Comparison of ENCODE assay signal across 8 mouse cellular contexts in the genomic region with DNA sequence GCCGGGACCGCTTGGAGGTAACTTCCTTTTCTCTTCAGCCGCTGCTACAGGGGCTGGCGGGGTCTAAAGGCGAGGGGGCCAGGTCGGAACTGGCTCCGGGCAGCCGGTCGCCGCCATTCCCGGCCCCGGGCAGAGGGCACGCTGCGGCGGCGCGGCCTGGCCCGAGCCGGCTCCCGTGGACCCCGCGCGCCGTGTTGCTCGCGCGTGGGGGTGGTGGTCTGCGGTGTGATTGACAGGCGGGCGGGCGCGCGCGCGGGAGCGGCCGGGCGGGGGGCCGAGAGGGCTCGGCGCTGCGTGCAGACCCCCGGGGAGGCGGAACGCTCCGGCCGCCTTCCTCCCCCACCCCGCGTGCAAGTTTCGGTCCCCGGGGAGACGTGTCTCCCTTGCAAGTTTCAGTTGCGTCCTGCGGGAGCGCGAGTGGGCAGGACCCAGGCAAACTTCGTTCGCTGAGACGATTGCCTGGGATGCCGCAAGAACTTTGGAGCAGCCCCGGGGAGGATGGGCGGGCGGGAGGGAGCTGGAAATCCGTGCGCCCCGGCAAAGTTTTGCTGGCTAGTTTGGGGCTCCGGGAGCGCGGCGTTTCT. TPM values are rescaled to one million over a fixed set of nuclear protein-coding genes. Genes with fewer than 3 reads are reported as not detected.
A peak's percentile ranks its signal among the peaks of the same experiment; 100 is the strongest.
DNase-seq lines count a peak whose midpoint lies in the region; ATAC-seq and TF ChIP-seq lines count a peak whose summit lies in the region.

No protein-coding gene starts in this region.

- no peaks in the 10 kb centered on the region for H3K9me3 ChIP-seq in ES-E14 (ENCODE audit: control insufficient read depth, insufficient read depth, low read depth, low read length)
- H3K9me3 ChIP-seq in forebrain, embryonic 12.5 days = no peaks in the 10 kb centered on the region
- no peaks in the 10 kb centered on the region for H3K9me3 ChIP-seq in lung, embryonic 16.5 days (ENCODE audit: control insufficient read depth, low read length)

- DNase-seq in ES-E14 (ENCODE audit: low read depth, low spot score) = no peak
- DNase-seq in heart, postnatal 14 days = peak; percentile 71 to 73
- peak; percentile 14 to 17 for DNase-seq in layer of hippocampus, adult 8-10 months (ENCODE audit: low spot score in 2 of 2)
- peak; percentile 50 for DNase-seq in ovary, adult 18-20 months (ENCODE audit: low spot score)
- DNase-seq in thymus, adult 18-20 months = peak; percentile 31 to 45

- H3K4me1 ChIP-seq in ES-E14 (ENCODE audit: control insufficient read depth in 2 of 2, insufficient read depth in 2 of 2, low read length in 2 of 2, poor library complexity in 1 of 2) = peaks cover 8 to 10% of the 10 kb centered on the region in 2 experiments
- H3K4me1 ChIP-seq in brown adipose tissue, adult 24 weeks (ENCODE audit: control insufficient read depth, insufficient read depth, insufficient read length, low read length) = no peaks in the 10 kb centered on the region
- H3K4me1 ChIP-seq in forebrain, embryonic 12.5 days = peaks cover 28% of the 10 kb centered on the region
- H3K4me1 ChIP-seq in lung, embryonic 16.5 days (replicated peaks; ENCODE audit: control insufficient read depth, insufficient read depth, low read length) = peaks cover 4% of the 10 kb centered on the region

- no peaks in the 10 kb centered on the region for H3K36me3 ChIP-seq in ES-E14 (ENCODE audit: control insufficient read depth, insufficient read depth, low read length, poor library complexity, severe bottlenecking)
- H3K36me3 ChIP-seq in forebrain, embryonic 12.5 days (replicated peaks) = no peaks in the 10 kb centered on the region
- H3K36me3 ChIP-seq in lung, embryonic 16.5 days (ENCODE audit: control insufficient read depth, insufficient read depth, low read length) = no peaks in the 10 kb centered on the region

- peak overlapping the region; percentile 87 to 97 for H3K4me3 ChIP-seq in ES-E14 (ENCODE audit: insufficient read depth in 1 of 2, low read depth in 1 of 2, low read length in 2 of 2, poor library complexity in 1 of 2, severe bottlenecking in 1 of 2)
- H3K4me3 ChIP-seq in brown adipose tissue, adult 24 weeks (ENCODE audit: insufficient read depth, low read depth, low read length) = peak overlapping the region; percentile 89
- peak overlapping the region; percentile 96 for H3K4me3 ChIP-seq in forebrain, embryonic 12.5 days (replicated peaks)
- peak overlapping the region; percentile 96 for H3K4me3 ChIP-seq in lung, embryonic 16.5 days (ENCODE audit: low read length)

- peak overlapping the region; percentile 62 for H3K4me2 ChIP-seq in forebrain, embryonic 12.5 days
- H3K4me2 ChIP-seq in lung, embryonic 16.5 days (ENCODE audit: low read depth, low read length) = peak overlapping the region; percentile 83

- H3K9ac ChIP-seq in ES-E14 (ENCODE audit: insufficient read depth, low read depth, low read length, poor library complexity, severe bottlenecking) = peak overlapping the region; percentile 95
- peak overlapping the region; percentile 94 for H3K9ac ChIP-seq in forebrain, embryonic 12.5 days
- peak overlapping the region; percentile 98 for H3K9ac ChIP-seq in lung, embryonic 16.5 days (ENCODE audit: low read length)

- intact Hi-C loops in heart, postnatal 14 days (cut with DNase I) = loop anchor here (2.0 to 5.0 kb wide), 4 partner anchors 66 to 110 kb away; a partner anchor contains a TSS

- ATAC-seq in forebrain, embryonic 12.5 days (ENCODE audit: low FRiP score) = peak; percentile 81
- peak; percentile 70 for ATAC-seq in lung, embryonic 16.5 days (ENCODE audit: low read depth)

- no peaks in the 10 kb centered on the region for H3K27me3 ChIP-seq in forebrain, embryonic 12.5 days
- H3K27me3 ChIP-seq in lung, embryonic 16.5 days (ENCODE audit: control insufficient read depth, insufficient read depth, low read depth, low read length) = no peaks in the 10 kb centered on the region

- in situ Hi-C loops in ES-E14 (cut with MboI; ENCODE audit: low sequenced_read_pairs in 2 of 2, unreplicated experiment in 2 of 2) = no loop called here

- peak overlapping the region; percentile 83 for H3K27ac ChIP-seq in ES-E14 (ENCODE audit: insufficient read depth, low read depth, low read length, poor library complexity, severe bottlenecking)
- 0 out of 2 replicates have a peak overlapping the region, but pooled peaks have one; percentile 15 for H3K27ac ChIP-seq in brown adipose tissue, adult 24 weeks (replicated peaks; ENCODE audit: low read depth, low read length)
- H3K27ac ChIP-seq in forebrain, embryonic 12.5 days = peak overlapping the region; percentile 97
- H3K27ac ChIP-seq in lung, embryonic 16.5 days (ENCODE audit: low read length) = peak overlapping the region; percentile 99

- WGBS in forebrain, embryonic 12.5 days = under 1% methylated on average over 62 of the region's 70 CpGs
- WGBS in lung, embryonic 16.5 days = under 1% methylated on average over 54 of the region's 70 CpGs

TF ChIP-seq in ES-E14, 5 proteins besides CTCF, POLR2A, EP300 and RAD21:
- TF ChIP-seq CHD2 (IDR thresholded peaks at IDR 0.05; ENCODE audit: low read depth, low read length) (no peak), ZC3H11A (IDR thresholded peaks at IDR 0.05; ENCODE audit: borderline replicate concordance, low read depth, low read length) (no peak), ZNF384 (IDR thresholded peaks at IDR 0.05; ENCODE audit: low read depth, low read length) (no peak), HCFC1 (IDR thresholded peaks at IDR 0.05; ENCODE audit: borderline replicate concordance, insufficient read depth, low read length) (no peak), MAFK (IDR thresholded peaks at IDR 0.05; ENCODE audit: insufficient read depth, low read depth, low read length) (no peak)

RNA-seq across cellular contexts. Expression of a gene that starts 0.6 kb away (rescaled TPM):
- 9.1 and 11.2 TPM in 2 replicates for total RNA-seq in ES-E14 (2012; rRNA removed)
- polyA plus RNA-seq in brown adipose tissue, adult 24 weeks (2012; ENCODE audit: insufficient read depth, insufficient read length, missing spikeins) = 4.0 and 5.6 TPM in 2 replicates
- polyA plus RNA-seq in forebrain, embryonic 12.5 days (2016; fragmentation: Nextera tagmentation; extraction: Ambion mirVana) = 13.7 and 15.8 TPM in 2 replicates
- 1 to 10 TPM; 8.5 to 9.1 TPM for total RNA-seq in heart, postnatal 14 days (2021)
- total RNA-seq in layer of hippocampus, adult 8-10 months (2022) = 10 to 100 TPM; 12.0 to 16.0 (median 12.4) TPM
- 9.5 and 10.2 TPM in 2 replicates for polyA plus RNA-seq in lung, embryonic 16.5 days (2015; fragmentation: Nextera tagmentation; extraction: Ambion mirVana)

Comparison
In these comparisons a context has a peak if more than half of its experiments do, and no peak if none do; other contexts are left out.
1. H3K27ac ChIP-seq: peak in every context shown above with its lines; median percentile 99 in lung, embryonic 16.5 days; 97 in forebrain, embryonic 12.5 days; 83 in ES-E14; 15 in brown adipose tissue, adult 24 weeks.